Mouse (Mus musculus) adipocyte (in vitro differentiated cells): ENCODE data around the gene Xrcc2.
"Not testable (repeated sequence)": the region's sequence is repeated elsewhere in the genome, so short reads cannot be mapped to it uniquely, and the experiment has no call there.

ENCODE experiments used
- DNase-seq: peaks from one replicate; pipeline ENCODE4 v3.0.0-alpha.2; 2016; ENCODE audit warnings: low spot score

Gene Xrcc2

DNA sequence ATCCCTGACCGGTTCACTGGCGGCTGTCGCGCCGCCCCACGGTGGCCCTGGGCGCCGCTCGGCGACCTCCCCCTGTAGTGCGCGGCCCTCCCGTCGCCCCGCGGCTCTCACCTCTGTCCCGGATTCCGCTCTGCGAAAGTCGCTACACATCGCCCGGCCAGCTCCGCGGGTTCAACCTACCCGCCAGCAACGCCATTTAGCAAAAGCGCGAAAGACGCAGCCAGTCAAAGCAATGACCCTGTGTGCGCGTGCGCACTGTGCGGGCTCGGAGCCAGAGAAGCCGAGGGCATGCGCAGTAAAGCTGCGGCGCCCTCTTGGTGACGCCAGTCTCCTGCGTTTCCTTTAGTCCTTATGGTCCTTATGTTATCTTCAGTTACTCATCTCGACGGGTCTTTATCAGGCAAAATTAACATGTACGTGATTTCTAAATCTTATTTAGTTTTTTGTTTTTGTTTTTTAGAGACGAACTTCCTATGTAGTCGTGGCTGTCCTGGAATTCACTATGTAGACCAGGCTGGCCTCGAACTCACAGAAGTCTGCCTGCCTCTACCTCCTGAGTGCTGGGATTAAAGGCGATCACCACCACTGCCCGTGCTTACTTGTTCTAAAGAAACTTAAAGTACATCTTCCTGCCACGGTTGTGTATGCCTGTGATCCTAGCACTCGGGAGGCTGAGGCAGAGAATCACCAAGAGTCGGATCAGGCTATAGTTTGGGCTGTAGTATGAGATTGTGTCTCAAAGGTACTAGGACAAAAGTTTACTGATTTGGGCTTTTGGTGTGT is at the start of gene Xrcc2:
Gene Xrcc2, minus strand, starts transcription at position 259 of the 783 bp plus-strand sequence.
- peak; percentile 95 for DNase-seq

DNA sequence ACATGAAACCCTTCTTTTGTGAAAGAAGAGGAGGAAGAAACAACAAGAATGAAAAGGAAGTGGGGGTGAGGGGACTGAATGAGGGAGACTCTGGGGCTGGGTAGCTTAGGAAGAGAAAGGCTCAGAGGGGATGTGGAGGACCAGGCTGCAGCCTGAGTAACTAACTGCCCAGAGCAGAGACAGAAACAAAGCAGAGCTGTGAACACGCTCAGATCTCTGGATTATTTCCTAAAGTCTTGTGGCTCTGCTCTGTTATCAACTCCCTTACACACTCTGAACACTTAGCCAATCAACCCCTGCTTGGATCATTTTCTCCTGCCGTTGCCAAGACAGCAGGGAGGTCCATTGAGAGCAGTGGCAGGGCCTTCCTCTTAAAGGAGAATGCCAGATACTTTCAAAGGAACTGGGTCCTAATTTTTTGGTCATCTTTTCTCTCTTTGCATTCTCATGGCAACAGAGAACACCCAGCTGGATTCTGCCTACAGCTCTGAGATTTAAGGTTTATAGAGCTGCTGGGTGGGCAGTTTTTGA is 48.7 kb upstream of the Xrcc2 start:
- peak; percentile 43 for DNase-seq

GRCm38 (mm10) chr5:25753556-25754235 is 48.1 kb upstream of the Xrcc2 start:
- no peak for DNase-seq

- DNase-seq = peak; percentile 58
These were observed 47.2 kb upstream of the Xrcc2 start for GRCm38 (mm10) chr5:25752862-25753261.

GRCm38 (mm10) chr5:25751552-25751951 is 45.9 kb upstream of the Xrcc2 start:
- peak; percentile 65 for DNase-seq

DNA sequence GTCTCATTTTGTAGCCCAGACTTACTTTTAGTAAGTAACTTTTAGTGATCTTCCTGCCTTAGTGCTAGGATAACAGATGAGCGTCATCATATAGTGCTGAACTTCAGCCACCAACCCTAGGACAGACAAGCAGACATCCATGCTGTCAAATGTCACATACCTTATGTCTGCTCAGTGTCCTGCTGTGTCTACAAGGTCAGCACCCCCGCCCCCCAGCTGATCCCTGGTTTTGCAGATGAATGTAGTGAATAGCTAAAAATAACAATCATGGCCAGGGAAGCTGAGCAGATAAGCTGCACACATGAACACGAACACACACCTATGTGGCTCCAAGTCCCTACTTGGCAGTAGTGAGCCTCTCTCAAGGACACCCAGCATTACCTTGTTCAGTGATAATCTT is 43.0 kb upstream of the Xrcc2 start:
- no peak for DNase-seq

GRCm38 (mm10) chr5:25747904-25748303 is 42.3 kb upstream of the Xrcc2 start:
- no peak for DNase-seq

DNA sequence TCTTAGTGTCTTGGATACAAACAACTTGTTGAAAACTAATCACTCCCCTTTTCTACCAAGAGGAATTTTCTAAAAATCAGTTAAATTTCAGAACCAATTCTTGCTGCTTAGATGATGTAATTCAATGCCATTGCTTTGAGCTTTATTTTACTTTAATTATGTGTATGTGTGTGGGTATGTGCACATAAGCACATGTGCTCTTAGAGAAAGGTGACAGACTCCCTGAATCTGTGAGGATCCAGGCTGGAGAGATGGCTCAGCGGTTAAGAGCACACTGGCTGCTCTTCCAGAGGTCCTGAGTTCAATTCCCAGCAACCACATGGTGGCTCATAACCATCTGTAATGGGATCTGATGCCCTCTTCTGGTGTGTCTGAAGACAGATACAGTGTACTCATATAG is 33.3 kb upstream of the Xrcc2 start:
- not testable (repeated sequence) for DNase-seq

DNA sequence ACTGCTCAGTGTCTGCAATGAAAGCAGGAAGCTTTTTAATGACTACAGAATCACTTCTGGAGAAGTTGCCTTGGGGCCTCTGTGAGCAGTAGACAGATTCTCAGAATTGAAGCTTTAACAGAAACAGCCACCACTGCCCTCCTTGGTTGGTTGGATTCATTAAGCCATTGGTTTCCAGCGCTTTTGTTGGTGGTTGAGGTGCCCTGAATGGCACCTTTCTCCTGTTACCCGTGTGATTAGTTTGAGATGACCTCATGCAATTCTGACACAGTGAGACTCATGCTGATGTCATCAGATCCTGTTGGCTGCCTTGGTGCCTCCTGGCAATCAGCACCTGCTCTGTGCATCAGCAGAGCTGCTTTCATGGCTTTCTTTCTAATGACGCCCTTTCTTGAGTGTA is 32.8 kb upstream of the Xrcc2 start:
- no peak for DNase-seq

DNA sequence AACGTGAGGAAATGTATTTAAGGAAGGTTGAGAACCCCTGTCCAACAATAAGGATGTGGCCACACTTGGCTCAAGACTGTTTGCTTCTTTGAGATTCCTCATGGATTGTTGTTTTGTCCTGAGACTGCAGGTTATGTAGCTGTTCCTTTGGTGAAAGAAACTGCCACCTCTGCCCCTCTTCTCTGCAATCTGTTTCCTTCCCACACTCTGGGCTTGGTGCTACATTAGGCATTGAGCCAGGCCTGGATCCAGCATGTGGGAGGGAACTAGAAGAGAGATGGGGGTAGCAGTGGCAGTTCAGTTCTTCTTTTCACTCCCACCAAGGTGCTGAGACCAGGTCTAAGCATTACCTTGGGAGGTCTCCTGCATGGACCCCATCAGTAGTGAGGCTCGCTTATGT is 30.2 kb upstream of the Xrcc2 start:
- peak; percentile 69 for DNase-seq

- peak; percentile 76 for DNase-seq
These were observed 28.7 kb upstream of the Xrcc2 start for GRCm38 (mm10) chr5:25734318-25734717.

- peak; percentile 39 for DNase-seq
These were observed 18.6 kb upstream of the Xrcc2 start for GRCm38 (mm10) chr5:25724134-25724675.

DNA sequence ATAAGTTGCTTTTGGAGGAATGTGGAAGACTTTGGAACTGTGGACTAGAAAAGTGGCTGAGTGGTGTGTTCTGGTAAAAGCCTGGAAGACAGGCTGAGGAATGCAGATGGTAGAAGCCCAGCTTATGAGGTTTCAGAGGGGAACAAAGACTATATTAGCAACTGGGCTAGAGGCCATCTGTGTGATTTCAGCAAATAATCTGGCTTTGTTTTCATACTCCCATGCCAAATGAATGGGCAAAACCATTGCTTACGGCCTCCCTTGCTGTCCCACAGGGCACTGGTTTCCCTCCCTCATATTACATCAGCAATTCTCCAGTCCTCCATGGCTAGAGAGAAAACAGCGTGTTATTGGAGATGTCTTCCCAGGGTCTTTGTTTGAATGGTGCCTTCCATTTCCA is 17.4 kb upstream of the Xrcc2 start:
- DNase-seq = peak; percentile 80

- no peak for DNase-seq
These were observed 13.8 kb upstream of the Xrcc2 start for GRCm38 (mm10) chr5:25719390-25719789.

GRCm38 (mm10) chr5:25713001-25713706 is 7.5 kb upstream of the Xrcc2 start:
- DNase-seq = not testable (repeated sequence)

DNA sequence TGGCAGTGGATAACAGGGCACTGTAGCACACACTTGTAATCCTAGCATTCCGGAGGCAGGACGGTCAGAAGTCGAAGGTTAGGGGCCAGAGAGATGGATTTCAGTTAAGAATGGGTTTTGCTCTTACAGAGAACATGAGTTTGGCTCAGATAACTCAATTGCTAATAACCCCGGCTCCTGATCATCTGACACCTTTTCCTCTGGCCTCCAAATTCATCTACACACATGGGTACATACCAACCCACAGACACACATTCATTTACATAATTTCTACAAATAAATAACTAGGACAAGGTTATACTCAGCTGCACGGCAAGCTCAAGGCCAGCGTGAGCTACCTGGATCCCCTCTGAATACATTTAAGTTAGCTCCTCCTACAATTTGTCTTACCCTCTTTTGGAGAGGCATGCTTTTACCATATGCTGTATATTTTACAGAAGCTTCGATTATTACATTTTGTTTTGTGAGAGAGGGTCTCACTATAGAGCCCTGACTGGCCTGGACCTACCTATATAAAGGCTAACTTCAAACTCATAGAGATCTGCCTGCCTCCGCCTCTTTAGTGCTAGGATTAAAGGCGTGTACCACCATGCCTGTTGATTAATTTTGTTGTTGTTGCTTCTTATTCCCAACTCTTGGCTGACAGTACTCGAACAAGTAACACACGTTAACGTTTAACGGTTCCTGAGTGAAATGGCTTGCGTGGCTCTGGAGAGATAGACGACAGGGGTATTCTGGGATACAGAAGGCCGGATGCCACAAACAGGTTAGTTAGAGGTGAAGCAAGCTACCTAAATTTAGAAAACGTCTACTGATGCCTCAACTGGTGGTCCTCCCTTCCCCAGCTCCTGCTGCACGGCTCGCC is 691 bp downstream of the Xrcc2 start:
- no peak for DNase-seq

GRCm38 (mm10) chr5:25697941-25698340 is 7.7 kb downstream of the Xrcc2 start:
- DNase-seq = no peak

DNA sequence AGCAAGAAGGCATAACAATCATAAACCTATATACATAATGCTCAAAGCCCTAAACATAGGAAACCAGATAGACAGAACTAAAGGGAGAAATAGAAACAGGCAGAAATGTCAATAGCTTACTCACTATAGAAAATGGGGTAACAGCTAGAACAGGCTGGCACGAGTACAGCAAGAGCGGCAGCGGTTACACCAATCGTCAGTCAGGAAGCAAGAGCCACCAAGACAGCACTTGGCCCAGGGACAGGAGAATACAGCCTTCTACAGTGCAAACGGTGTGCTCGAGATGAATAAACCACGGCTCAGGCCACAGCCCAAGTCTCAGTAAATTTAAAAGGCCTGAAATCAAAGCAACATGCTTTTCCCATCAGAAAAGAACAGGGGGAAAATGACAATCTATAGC is 9.4 kb downstream of the Xrcc2 start:
- peak; percentile 55 for DNase-seq

DNA sequence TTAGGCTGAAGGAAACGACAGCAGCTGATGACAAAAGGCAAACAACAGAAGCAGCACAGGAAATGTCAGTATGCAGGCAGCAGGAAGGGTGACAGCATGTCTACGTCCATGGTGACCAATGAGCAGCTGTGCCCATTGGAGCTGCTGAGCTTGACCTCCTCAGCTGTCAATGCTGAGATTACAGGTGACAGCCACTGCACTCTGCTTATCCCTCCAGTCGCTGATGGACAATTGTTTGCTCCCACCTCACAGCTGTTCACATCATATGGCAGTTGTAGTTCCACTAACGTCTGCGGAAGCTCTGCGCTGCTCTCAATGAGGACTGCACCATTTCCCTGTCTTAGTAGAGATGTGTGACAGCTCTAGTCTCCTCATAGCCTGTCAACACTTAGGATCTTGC is 9.8 kb downstream of the Xrcc2 start:
- no peak for DNase-seq

DNA sequence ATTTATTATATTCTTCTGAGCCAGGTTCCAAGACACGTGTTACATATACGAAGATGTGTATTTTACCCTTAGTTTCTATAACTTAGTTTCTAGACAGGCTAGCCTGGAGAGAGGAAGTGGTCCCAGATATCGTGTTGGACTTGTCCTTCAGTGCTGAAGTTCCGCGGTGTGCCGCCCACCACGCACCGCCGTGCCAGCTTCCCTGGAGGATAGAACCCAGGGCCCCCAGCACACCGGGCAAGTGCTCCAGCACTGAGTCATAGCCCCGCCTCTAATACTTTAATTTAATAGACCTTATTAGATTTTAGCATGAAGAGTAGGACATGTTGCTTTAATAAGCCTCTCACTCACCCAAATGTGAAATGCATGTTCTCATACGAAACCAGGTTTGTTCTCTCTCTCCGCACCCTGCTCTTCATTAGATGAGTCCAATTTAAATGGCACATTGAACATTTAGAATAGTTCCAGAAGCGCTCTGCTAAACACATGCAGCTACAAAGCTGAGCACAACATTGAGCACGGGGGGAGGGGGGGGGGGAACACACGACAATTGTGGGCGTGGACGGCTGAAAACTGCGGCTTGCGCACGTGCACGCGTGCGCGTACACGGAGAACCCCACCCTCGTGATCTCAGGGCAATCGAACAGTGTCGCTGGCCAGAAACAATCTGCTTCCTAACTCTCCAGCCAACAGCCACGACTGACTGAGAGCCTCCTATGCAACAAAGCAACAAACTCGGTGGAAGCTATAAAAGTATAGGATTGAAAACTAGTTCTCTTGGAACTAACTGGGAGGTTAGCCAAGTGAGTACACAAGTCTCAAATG is 33.7 kb downstream of the Xrcc2 start:
- DNase-seq = peak; percentile 17
